Mouse (Mus musculus): Measurements from ENCODE around the gene Iqck. TPM values are rescaled to one million over a fixed set of nuclear protein-coding genes. Genes with fewer than 3 reads are reported as not detected.
A peak's percentile ranks its signal among the peaks of the same experiment; 100 is the strongest.

Iqck gene
- total and polyA plus RNA-seq, 2 experiments from 2014 or later, result 0.67 TPM; not detected in 1

GRCm38 (mm10) chr7:118904530-118904929 is 49.0 kb downstream of the Iqck start:
- Histone ChIP-seq H3K36me3 (replicated peaks; ENCODE audit: control insufficient read depth, insufficient read depth, low read length) (no peaks in the 10 kb centered on the region), H3K27ac (ENCODE audit: low read depth) (no peak overlapping the region), H3K9ac (replicated peaks; ENCODE audit: low read depth, low read length) (no peak overlapping the region), H3K27me3 (ENCODE audit: control insufficient read depth, insufficient read depth, low read length) (no peaks in the 10 kb centered on the region), H3K4me3 (ENCODE audit: low read depth, low read length) (no peak overlapping the region), H3K9me3 (replicated peaks; ENCODE audit: control insufficient read depth, low read length) (no peaks in the 10 kb centered on the region), H3K4me2 (ENCODE audit: low read depth, low read length) (no peak overlapping the region), H3K4me1 (ENCODE audit: control insufficient read depth, insufficient read depth) (peaks cover 8% of the 10 kb centered on the region)
- WGBS, result 77% methylated on average over 4 of the region's 4 CpGs
- DNase-seq (ENCODE audit: low spot score) (no peak), ATAC-seq (ENCODE audit: insufficient read depth, low read depth) (no peak)
- TF ChIP-seq CTCF (IDR thresholded peaks at IDR 0.05; ENCODE audit: low read depth) (no peak), EP300 (IDR thresholded peaks at IDR 0.05; ENCODE audit: low read depth) (no peak)

- 0 out of 2 replicates have a peak, but pooled peaks have one; percentile 41 for ATAC-seq (ENCODE audit: insufficient read depth, low read depth)
- Histone ChIP-seq H3K27me3 (ENCODE audit: control insufficient read depth, insufficient read depth, low read length) (no peaks in the 10 kb centered on the region), H3K4me2 (ENCODE audit: low read depth, low read length) (no peak overlapping the region), H3K36me3 (replicated peaks; ENCODE audit: control insufficient read depth, insufficient read depth, low read length) (no peaks in the 10 kb centered on the region), H3K9me3 (replicated peaks; ENCODE audit: control insufficient read depth, low read length) (no peaks in the 10 kb centered on the region; the same call in 1 of the 2 replicates), H3K4me3 (ENCODE audit: low read depth, low read length) (no peak overlapping the region), H3K9ac (replicated peaks; ENCODE audit: low read depth, low read length) (no peak overlapping the region), H3K27ac (ENCODE audit: low read depth) (no peak overlapping the region), H3K4me1 (ENCODE audit: control insufficient read depth, insufficient read depth) (no peaks in the 10 kb centered on the region)
- no peak for TF ChIP-seq EP300 (IDR thresholded peaks at IDR 0.05; ENCODE audit: low read depth)
- TF ChIP-seq CTCF (IDR thresholded peaks at IDR 0.05; ENCODE audit: low read depth), result no peak
- WGBS, result 62% methylated on average over 8 of the region's 8 CpGs
- DNase-seq (ENCODE audit: low spot score), result no peak
Measured at GRCm38 (mm10) chr7:118908961-118909515, 53.5 kb downstream of the Iqck start.

- TF ChIP-seq EP300 (IDR thresholded peaks at IDR 0.05; ENCODE audit: low read depth) (no peak), CTCF (IDR thresholded peaks at IDR 0.05; ENCODE audit: low read depth) (no peak)
- H3K36me3 ChIP-seq (replicated peaks; ENCODE audit: control insufficient read depth, insufficient read depth, low read length), result no peaks in the 10 kb centered on the region
- no peak overlapping the region for H3K4me3 ChIP-seq (ENCODE audit: low read depth, low read length)
- no peak overlapping the region for H3K9ac ChIP-seq (replicated peaks; ENCODE audit: low read depth, low read length)
- H3K9me3 ChIP-seq (replicated peaks; ENCODE audit: control insufficient read depth, low read length), result no peaks in the 10 kb centered on the region; the same call in 1 of the 2 replicates
- DNase-seq (ENCODE audit: low spot score) (no peak), ATAC-seq (ENCODE audit: insufficient read depth, low read depth) (no peak)
- H3K4me2 ChIP-seq (ENCODE audit: low read depth, low read length), result no peak overlapping the region
- H3K4me1 ChIP-seq (ENCODE audit: control insufficient read depth, insufficient read depth), result no peaks in the 10 kb centered on the region
- no peaks in the 10 kb centered on the region for H3K27me3 ChIP-seq (ENCODE audit: control insufficient read depth, insufficient read depth, low read length)
- WGBS, result 80% methylated on average over 2 of the region's 2 CpGs
- no peak overlapping the region for H3K27ac ChIP-seq (ENCODE audit: low read depth)
Measured at GRCm38 (mm10) chr7:118910464-118910863, 54.9 kb downstream of the Iqck start.

GRCm38 (mm10) chr7:118911170-118911569 is 55.6 kb downstream of the Iqck start:
- no peak overlapping the region for H3K4me2 ChIP-seq (ENCODE audit: low read depth, low read length)
- H3K4me1 ChIP-seq (ENCODE audit: control insufficient read depth, insufficient read depth), result no peaks in the 10 kb centered on the region
- no peak for DNase-seq (ENCODE audit: low spot score)
- TF ChIP-seq CTCF (IDR thresholded peaks at IDR 0.05; ENCODE audit: low read depth) (no peak), EP300 (IDR thresholded peaks at IDR 0.05; ENCODE audit: low read depth) (no peak)
- 92% methylated on average over 2 of the region's 2 CpGs for WGBS
- H3K9me3 ChIP-seq (replicated peaks; ENCODE audit: control insufficient read depth, low read length), result no peaks in the 10 kb centered on the region; the same call in 1 of the 2 replicates
- H3K27me3 ChIP-seq (ENCODE audit: control insufficient read depth, insufficient read depth, low read length), result no peaks in the 10 kb centered on the region
- no peak for ATAC-seq (ENCODE audit: insufficient read depth, low read depth)
- no peak overlapping the region for H3K4me3 ChIP-seq (ENCODE audit: low read depth, low read length)
- no peak overlapping the region for H3K27ac ChIP-seq (ENCODE audit: low read depth)
- H3K36me3 ChIP-seq (replicated peaks; ENCODE audit: control insufficient read depth, insufficient read depth, low read length), result no peaks in the 10 kb centered on the region
- H3K9ac ChIP-seq (replicated peaks; ENCODE audit: low read depth, low read length), result no peak overlapping the region

- TF ChIP-seq EP300 (IDR thresholded peaks at IDR 0.05; ENCODE audit: low read depth) (no peak), CTCF (IDR thresholded peaks at IDR 0.05; ENCODE audit: low read depth) (no peak)
- Histone ChIP-seq H3K27me3 (ENCODE audit: control insufficient read depth, insufficient read depth, low read length) (no peaks in the 10 kb centered on the region), H3K4me2 (ENCODE audit: low read depth, low read length) (no peak overlapping the region), H3K9me3 (replicated peaks; ENCODE audit: control insufficient read depth, low read length) (no peaks in the 10 kb centered on the region; the same call in 1 of the 2 replicates), H3K9ac (replicated peaks; ENCODE audit: low read depth, low read length) (no peak overlapping the region), H3K4me3 (ENCODE audit: low read depth, low read length) (no peak overlapping the region), H3K27ac (ENCODE audit: low read depth) (no peak overlapping the region), H3K36me3 (replicated peaks; ENCODE audit: control insufficient read depth, insufficient read depth, low read length) (no peaks in the 10 kb centered on the region), H3K4me1 (ENCODE audit: control insufficient read depth, insufficient read depth) (no peaks in the 10 kb centered on the region)
- ATAC-seq (ENCODE audit: insufficient read depth, low read depth) (no peak), DNase-seq (ENCODE audit: low spot score) (no peak)
- 73% methylated on average over 7 of the region's 7 CpGs for WGBS
Measured at GRCm38 (mm10) chr7:118911571-118911970, 56.0 kb downstream of the Iqck start.

- DNase-seq (ENCODE audit: low spot score), result no peak
- ATAC-seq (ENCODE audit: insufficient read depth, low read depth), result no peak
- no peak overlapping the region for H3K9ac ChIP-seq (replicated peaks; ENCODE audit: low read depth, low read length)
- WGBS, result 48% methylated on average over 8 of the region's 8 CpGs
- no peak for TF ChIP-seq EP300 (IDR thresholded peaks at IDR 0.05; ENCODE audit: low read depth)
- no peak for TF ChIP-seq CTCF (IDR thresholded peaks at IDR 0.05; ENCODE audit: low read depth)
- H3K4me1 ChIP-seq (ENCODE audit: control insufficient read depth, insufficient read depth), result no peaks in the 10 kb centered on the region
- H3K27ac ChIP-seq (ENCODE audit: low read depth), result no peak overlapping the region
- no peak overlapping the region for H3K4me3 ChIP-seq (ENCODE audit: low read depth, low read length)
- H3K4me2 ChIP-seq (ENCODE audit: low read depth, low read length), result no peak overlapping the region
- H3K27me3 ChIP-seq (ENCODE audit: control insufficient read depth, insufficient read depth, low read length), result no peaks in the 10 kb centered on the region
- no peaks in the 10 kb centered on the region for H3K36me3 ChIP-seq (replicated peaks; ENCODE audit: control insufficient read depth, insufficient read depth, low read length)
- H3K9me3 ChIP-seq (replicated peaks; ENCODE audit: control insufficient read depth, low read length), result no peaks in the 10 kb centered on the region; the same call in 1 of the 2 replicates
Measured at GRCm38 (mm10) chr7:118912049-118912490, 56.5 kb downstream of the Iqck start.

Data from heart, postnatal 0 days (tissue).